Mouse (Mus musculus) CD4-positive helper T cell, adult 2 months (primary cell): Measurements from ENCODE around the gene Praf2.

Source experiments
- DNase-seq: peaks from one replicate; pipeline ENCODE4 v3.0.0-alpha.2; 2012; ENCODE audit warnings: low read depth, missing footprints, low spot score

Gene Praf2

GRCm38 (mm10) chrX:7778450-7779244, 50.4 kb downstream of the Praf2 start:
- no peak for DNase-seq

GRCm38 (mm10) chrX:7779294-7779693, 51.1 kb downstream of the Praf2 start:
- no peak for DNase-seq
